Mouse (Mus musculus) kidney, adult 10 weeks (tissue): ENCODE data around the gene Ltb4r1. TPM values are rescaled to one million over a fixed set of nuclear protein-coding genes. Genes with fewer than 3 reads are reported as not detected.

Source experiments
- polyA plus RNA-seq: library from polyadenylated mRNA; stranded (reverse); fragments of 350-450 nt; fragmentation: Illumina TruSeq; extraction: RNeasy Lipid Tissue Mini Kit (QIAGEN cat#74804); gene quantifications from one replicate; pipeline ENCODE4 v1.2.3, GENCODE M21; 2014; ENCODE audit warnings: low read depth, low replicate concordance

Gene Ltb4r1
- not detected for polyA plus RNA-seq

GRCm38 (mm10) chr14:55765696-55766095 is at the start of gene Ltb4r1:
Gene Ltb4r1 (plus strand): TSS chr14:55765962.

GRCm38 (mm10) chr14:55721700-55722437 is 43.9 kb upstream of the Ltb4r1 start, which contains the start of gene Rabggta:
Gene Rabggta (minus strand): TSS chr14:55722263.

GRCm38 (mm10) chr14:55745180-55745860 is 20.4 kb upstream of the Ltb4r1 start, which contains the start of the genes Dhrs1 and Nop9:
Gene Dhrs1 (minus strand): TSS chr14:55745690.
Gene Nop9 (plus strand): TSS chr14:55745693.

GRCm38 (mm10) chr14:55758363-55758784 is 7.4 kb upstream of the Ltb4r1 start, which contains the start of gene Cideb:
Gene Cideb (minus strand): TSS chr14:55758458.

GRCm38 (mm10) chr14:55761163-55761562 is 4.6 kb upstream of the Ltb4r1 start, which contains the start of gene Ltb4r2:
Gene Ltb4r2 (plus strand): TSS chr14:55761428.

GRCm38 (mm10) chr14:55783958-55784235 is 18.1 kb downstream of the Ltb4r1 start, which contains the start of gene Adcy4:
Gene Adcy4 (minus strand): TSS chr14:55784095.

GRCm38 (mm10) chr14:55788256-55789050 is 22.7 kb downstream of the Ltb4r1 start, which contains the start of gene Ripk3:
Gene Ripk3 (minus strand): TSS chr14:55788865.

Other genes starting within 250 kb of the Ltb4r1 start
- not detected for gene Nrl, start 241.0 kb upstream of the Ltb4r1 start, polyA plus RNA-seq
- gene Pck2, start 225.7 kb upstream of the Ltb4r1 start, polyA plus RNA-seq, result 2.1 TPM
- 33.8 TPM for gene Dcaf11, start 206.0 kb upstream of the Ltb4r1 start, polyA plus RNA-seq
- gene A730061H03Rik, start 205.6 kb upstream of the Ltb4r1 start, polyA plus RNA-seq, result not detected
- not detected for gene Fitm1, start 190.3 kb upstream of the Ltb4r1 start, polyA plus RNA-seq
- gene Psme1, start 187.8 kb upstream of the Ltb4r1 start, polyA plus RNA-seq, result 112 TPM
- gene Emc9, start 180.7 kb upstream of the Ltb4r1 start, polyA plus RNA-seq, result 6.6 TPM
- 55.1 TPM for gene Psme2, start 174.8 kb upstream of the Ltb4r1 start, polyA plus RNA-seq
- 1.1 TPM for gene Rnf31, start 174.3 kb upstream of the Ltb4r1 start, polyA plus RNA-seq
- gene Irf9, start 162.4 kb upstream of the Ltb4r1 start, polyA plus RNA-seq, result 18.5 TPM
- gene Rec8, start 147.9 kb upstream of the Ltb4r1 start, polyA plus RNA-seq, result 0.53 TPM
- 5.9 TPM for gene Ipo4, start 130.0 kb upstream of the Ltb4r1 start, polyA plus RNA-seq
- gene Gm49378, start 128.1 kb upstream of the Ltb4r1 start, polyA plus RNA-seq, result 0.24 TPM
- 44.5 TPM for gene Tm9sf1, start 122.2 kb upstream of the Ltb4r1 start, polyA plus RNA-seq
- not detected for gene Tssk4, start 115.8 kb upstream of the Ltb4r1 start, polyA plus RNA-seq
- 20.2 TPM for gene Mdp1, start 105.5 kb upstream of the Ltb4r1 start, polyA plus RNA-seq
- gene Gmpr2, start 94.0 kb upstream of the Ltb4r1 start, polyA plus RNA-seq, result 33.6 TPM
- gene Nedd8, start 93.8 kb upstream of the Ltb4r1 start, polyA plus RNA-seq, result 55.2 TPM
- 7.2 TPM for gene Tinf2, start 84.1 kb upstream of the Ltb4r1 start, polyA plus RNA-seq
- gene Tgm1, start 52.0 kb upstream of the Ltb4r1 start, polyA plus RNA-seq, result 1.2 TPM
- 0.65 TPM for gene Rabggta, start 43.7 kb upstream of the Ltb4r1 start, polyA plus RNA-seq
- gene Dhrs1, start 20.3 kb upstream of the Ltb4r1 start, polyA plus RNA-seq, result 25.8 TPM
- 3.4 TPM for gene Nop9, start 20.3 kb upstream of the Ltb4r1 start, polyA plus RNA-seq
- gene Cideb, start 7.5 kb upstream of the Ltb4r1 start, polyA plus RNA-seq, result 16.4 TPM
- 0.24 TPM for gene Ltb4r2, start 4.5 kb upstream of the Ltb4r1 start, polyA plus RNA-seq
- gene Adcy4, start 18.1 kb downstream of the Ltb4r1 start, polyA plus RNA-seq, result 0.16 TPM
- gene Ripk3, start 22.9 kb downstream of the Ltb4r1 start, polyA plus RNA-seq, result 0.73 TPM
- gene Nfatc4, start 57.2 kb downstream of the Ltb4r1 start, polyA plus RNA-seq, result 1.1 TPM
- 0.40 TPM for gene Nynrin, start 88.0 kb downstream of the Ltb4r1 start, polyA plus RNA-seq
- gene Cbln3, start 118.4 kb downstream of the Ltb4r1 start, polyA plus RNA-seq, result not detected
- gene Khnyn, start 119.0 kb downstream of the Ltb4r1 start, polyA plus RNA-seq, result 8.8 TPM
- 19.8 TPM for gene Sdr39u1, start 134.3 kb downstream of the Ltb4r1 start, polyA plus RNA-seq
- not detected for gene Cma1, start 178.7 kb downstream of the Ltb4r1 start, polyA plus RNA-seq
- gene Cma2, start 185.0 kb downstream of the Ltb4r1 start, polyA plus RNA-seq, result not detected